Mouse (Mus musculus) lung, adult 2 months (tissue): Measurements from ENCODE around the gene Fsip1.

Source experiments
- CTCF ChIP-seq: fragments of 200-500 bp; IDR thresholded peaks from 2 replicates; pipeline ENCODE4 v1.5.1; 2011; ENCODE audit warnings: mild to moderate bottlenecking, low read length, control low read depth; ENCODE audit not compliant: insufficient read depth
- POLR2A ChIP-seq: fragments of 200-500 bp; IDR thresholded peaks from 2 replicates; pipeline ENCODE4 v1.6.1; 2011; ENCODE audit warnings: low read depth, mild to moderate bottlenecking, control low read depth, low read length, borderline replicate concordance; ENCODE audit errors: extremely low read depth

- TF ChIP-seq CTCF: no peak
- TF ChIP-seq POLR2A: no peak
These were observed 31.7 kb upstream of the Fsip1 start for GRCm38 (mm10) chr2:118288326-118289065.
